Mouse (Mus musculus): ENCODE measurements around the gene Tmed10. TPM values are rescaled to one million over a fixed set of nuclear protein-coding genes. Genes with fewer than 3 reads are reported as not detected.
A peak's percentile ranks its signal among the peaks of the same experiment; 100 is the strongest.

Tmed10 gene
- polyA plus RNA-seq, 1 experiment = 144 TPM

GRCm38 (mm10) chr12:85381570-85381969, 6.9 kb upstream of the Tmed10 start:
- Histone ChIP-seq H3K4me3 (ENCODE audit: insufficient read depth, low read length) (no peak overlapping the region), H3K4me1 (ENCODE audit: control insufficient read depth, insufficient read depth, low read length) (no peaks in the 10 kb centered on the region), H3K27ac (ENCODE audit: insufficient read depth, low read length) (no peak overlapping the region)
- TF ChIP-seq POLR2A (IDR thresholded peaks at IDR 0.05; ENCODE audit: extremely low read depth, insufficient read depth, low read length) (no peak), CTCF (IDR thresholded peaks at IDR 0.05; ENCODE audit: extremely low read depth, insufficient read depth, low read length) (no peak)

DNA sequence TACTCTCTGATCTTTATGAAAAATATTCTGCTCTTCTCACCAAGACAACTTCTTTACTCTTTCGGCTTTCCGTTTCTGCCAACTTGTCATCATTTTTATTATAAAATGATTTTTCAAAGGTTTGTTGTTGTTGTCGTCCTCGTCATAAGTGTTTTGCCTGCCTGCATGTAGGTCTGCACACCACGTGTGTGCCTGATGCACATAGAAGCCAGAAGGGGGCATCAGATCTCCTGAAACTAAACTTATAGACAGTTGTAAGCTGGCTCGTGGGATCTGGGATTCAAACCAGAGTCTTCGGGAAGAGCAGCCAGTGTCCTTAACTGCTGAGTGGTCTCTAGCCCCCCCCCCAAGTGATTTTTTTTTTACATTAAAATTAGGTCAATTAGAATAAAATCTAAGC, 6.3 kb upstream of the Tmed10 start:
- H3K27ac ChIP-seq (ENCODE audit: insufficient read depth, low read length) = no peak overlapping the region
- no peaks in the 10 kb centered on the region for H3K4me1 ChIP-seq (ENCODE audit: control insufficient read depth, insufficient read depth, low read length)
- no peak overlapping the region for H3K4me3 ChIP-seq (ENCODE audit: insufficient read depth, low read length)
- TF ChIP-seq POLR2A (IDR thresholded peaks at IDR 0.05; ENCODE audit: extremely low read depth, insufficient read depth, low read length) (no peak), CTCF (IDR thresholded peaks at IDR 0.05; ENCODE audit: extremely low read depth, insufficient read depth, low read length) (no peak)

DNA sequence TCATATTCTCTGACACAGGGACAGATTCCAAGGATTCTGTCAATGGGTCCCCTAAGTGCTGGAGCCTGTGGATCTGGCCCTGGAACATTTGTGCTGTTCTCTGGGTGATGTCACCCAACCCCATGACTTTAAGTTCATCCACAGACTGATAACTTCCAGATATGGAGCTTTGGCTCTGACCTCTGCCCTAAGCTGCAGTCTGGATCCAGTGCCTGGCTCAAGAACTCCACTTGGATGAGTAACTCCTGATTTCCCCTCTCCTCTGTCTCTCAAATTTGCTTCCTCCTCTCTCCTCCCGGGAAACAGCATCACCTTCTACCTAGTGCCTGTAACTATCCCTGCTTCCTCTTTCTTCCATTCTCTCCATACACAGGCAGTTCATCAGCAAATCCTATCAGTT, 5.7 kb upstream of the Tmed10 start:
- TF ChIP-seq POLR2A (IDR thresholded peaks at IDR 0.05; ENCODE audit: extremely low read depth, insufficient read depth, low read length) = no peak
- TF ChIP-seq CTCF (IDR thresholded peaks at IDR 0.05; ENCODE audit: extremely low read depth, insufficient read depth, low read length) = no peak
- Histone ChIP-seq H3K4me3 (ENCODE audit: insufficient read depth, low read length) (no peak overlapping the region), H3K27ac (ENCODE audit: insufficient read depth, low read length) (no peak overlapping the region), H3K4me1 (ENCODE audit: control insufficient read depth, insufficient read depth, low read length) (no peaks in the 10 kb centered on the region)

DNA sequence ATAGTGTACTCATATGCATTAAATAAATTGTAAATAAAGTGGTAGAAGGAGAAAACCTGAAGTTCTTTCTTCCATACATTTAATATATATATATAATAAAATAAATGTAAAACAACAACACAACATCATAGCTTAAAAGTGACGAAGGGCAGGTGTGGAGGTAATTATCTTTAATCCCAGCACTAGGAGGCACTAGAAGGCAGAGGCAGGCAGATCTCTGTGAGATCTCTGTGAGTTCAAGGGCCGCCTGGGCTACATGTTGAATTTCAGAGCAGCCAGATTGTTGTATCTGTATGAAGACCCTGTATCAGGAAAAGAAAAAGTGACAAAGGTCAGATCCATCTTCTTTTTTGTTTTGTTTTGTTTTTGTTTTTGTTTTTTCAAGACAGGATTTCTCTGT, 3.6 kb upstream of the Tmed10 start:
- no peak for TF ChIP-seq POLR2A (IDR thresholded peaks at IDR 0.05; ENCODE audit: extremely low read depth, insufficient read depth, low read length)
- no peak for TF ChIP-seq CTCF (IDR thresholded peaks at IDR 0.05; ENCODE audit: extremely low read depth, insufficient read depth, low read length)
- no peak overlapping the region for H3K4me3 ChIP-seq (ENCODE audit: insufficient read depth, low read length)
- no peak overlapping the region for H3K27ac ChIP-seq (ENCODE audit: insufficient read depth, low read length)
- H3K4me1 ChIP-seq (ENCODE audit: control insufficient read depth, insufficient read depth, low read length) = peaks cover 3% of the 10 kb centered on the region; the same call in 1 of the 2 replicates

DNA sequence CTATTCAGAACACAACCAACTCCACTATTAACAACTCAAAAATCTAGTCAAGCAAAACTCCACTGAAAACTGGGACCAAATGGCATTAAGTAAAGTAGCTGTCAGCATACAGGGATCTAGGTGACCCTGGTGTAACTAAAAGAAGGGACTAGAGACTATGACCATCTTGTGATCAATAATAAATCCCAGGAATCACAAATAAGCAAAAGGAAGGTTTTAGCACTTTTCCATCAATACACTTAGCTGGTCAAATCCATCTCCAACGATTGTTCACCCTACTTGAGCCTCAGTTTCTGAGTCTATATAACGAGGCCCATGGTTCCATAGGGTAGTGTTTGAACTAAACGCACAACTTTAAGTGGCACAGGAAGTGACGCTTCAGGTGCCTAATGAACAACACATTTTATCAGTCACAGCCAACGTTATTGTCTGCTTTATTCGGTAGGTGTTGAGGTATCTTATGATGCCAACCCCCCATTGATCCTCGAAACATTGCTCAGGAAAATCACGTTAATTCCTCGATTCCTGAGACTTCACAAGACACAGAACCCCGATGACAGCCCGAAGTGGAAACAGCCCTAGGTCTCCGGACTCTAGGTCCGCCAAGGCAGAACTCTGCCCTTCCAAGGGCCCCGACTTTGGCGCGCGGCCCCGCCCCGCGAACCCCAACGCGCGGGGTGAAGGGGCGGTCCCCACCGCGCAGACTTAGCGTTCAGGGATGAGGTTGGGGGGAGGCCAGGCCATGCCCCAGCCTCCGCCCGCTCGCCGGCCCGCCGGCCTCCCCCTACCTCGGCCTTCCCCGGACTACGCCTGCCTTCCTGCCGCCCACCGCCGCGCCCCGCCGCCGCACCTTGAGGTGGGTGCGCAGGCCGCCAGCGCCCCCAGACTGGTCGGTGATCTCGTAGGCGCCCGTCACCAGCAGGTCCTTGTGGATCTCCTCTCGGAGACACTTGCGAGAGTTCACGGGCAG, 771 bp downstream of the Tmed10 start:
- Histone ChIP-seq H3K4me3 (ENCODE audit: insufficient read depth, low read length) (peak overlapping the region; percentile 31), H3K4me1 (ENCODE audit: control insufficient read depth, insufficient read depth, low read length) (peaks cover 7% of the 10 kb centered on the region), H3K27ac (ENCODE audit: insufficient read depth, low read length) (peak overlapping the region; percentile 87)
- TF ChIP-seq CTCF (IDR thresholded peaks at IDR 0.05; ENCODE audit: extremely low read depth, insufficient read depth, low read length) = no peak
- TF ChIP-seq POLR2A (IDR thresholded peaks at IDR 0.05; ENCODE audit: extremely low read depth, insufficient read depth, low read length) = peak; percentile 14; the same call in 1 of the 2 replicates

GRCm38 (mm10) chr12:85372068-85372665, 2.5 kb downstream of the Tmed10 start:
- peaks cover 9% of the 10 kb centered on the region for H3K4me1 ChIP-seq (ENCODE audit: control insufficient read depth, insufficient read depth, low read length)
- H3K27ac ChIP-seq (ENCODE audit: insufficient read depth, low read length) = no peak overlapping the region
- H3K4me3 ChIP-seq (ENCODE audit: insufficient read depth, low read length) = peak overlapping the region; percentile 10; the same call in 1 of the 2 replicates
- TF ChIP-seq POLR2A (IDR thresholded peaks at IDR 0.05; ENCODE audit: extremely low read depth, insufficient read depth, low read length) (no peak), CTCF (IDR thresholded peaks at IDR 0.05; ENCODE audit: extremely low read depth, insufficient read depth, low read length) (no peak)

- Histone ChIP-seq H3K4me1 (ENCODE audit: control insufficient read depth, insufficient read depth, low read length) (peaks cover 12% of the 10 kb centered on the region), H3K4me3 (ENCODE audit: insufficient read depth, low read length) (no peak overlapping the region), H3K27ac (ENCODE audit: insufficient read depth, low read length) (no peak overlapping the region)
- TF ChIP-seq POLR2A (IDR thresholded peaks at IDR 0.05; ENCODE audit: extremely low read depth, insufficient read depth, low read length) (no peak), CTCF (IDR thresholded peaks at IDR 0.05; ENCODE audit: extremely low read depth, insufficient read depth, low read length) (no peak)
Measured at GRCm38 (mm10) chr12:85368441-85369063, 6.1 kb downstream of the Tmed10 start.

DNA sequence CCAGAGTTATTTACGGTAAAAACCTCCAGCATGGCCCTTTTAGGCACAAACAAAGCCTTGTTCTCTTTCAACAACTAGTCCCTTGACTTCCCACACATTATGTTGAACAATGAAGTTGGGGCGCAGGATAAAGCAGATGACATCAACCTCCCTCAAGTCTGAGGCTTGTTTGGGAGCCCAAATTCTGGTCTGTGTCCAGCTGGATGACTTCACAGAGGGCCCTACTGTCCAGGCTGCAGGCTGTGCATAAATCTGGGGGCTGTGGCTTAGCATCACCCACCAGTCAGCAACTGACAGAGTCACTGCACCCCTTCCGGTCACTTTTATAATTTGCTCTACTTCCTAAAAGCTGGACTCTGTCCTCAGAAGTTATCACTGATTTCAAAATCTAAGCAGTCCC, 8.4 kb downstream of the Tmed10 start:
- Histone ChIP-seq H3K4me1 (ENCODE audit: control insufficient read depth, insufficient read depth, low read length) (peaks cover 11% of the 10 kb centered on the region; the same call in 1 of the 2 replicates), H3K27ac (ENCODE audit: insufficient read depth, low read length) (peak overlapping the region; percentile 28), H3K4me3 (ENCODE audit: insufficient read depth, low read length) (no peak overlapping the region)
- TF ChIP-seq CTCF (IDR thresholded peaks at IDR 0.05; ENCODE audit: extremely low read depth, insufficient read depth, low read length) = no peak
- no peak for TF ChIP-seq POLR2A (IDR thresholded peaks at IDR 0.05; ENCODE audit: extremely low read depth, insufficient read depth, low read length)

- H3K4me1 ChIP-seq (ENCODE audit: control insufficient read depth, insufficient read depth, low read length) = peaks cover 7% of the 10 kb centered on the region; the same call in 1 of the 2 replicates
- H3K27ac ChIP-seq (ENCODE audit: insufficient read depth, low read length) = no peak overlapping the region
- TF ChIP-seq POLR2A (IDR thresholded peaks at IDR 0.05; ENCODE audit: extremely low read depth, insufficient read depth, low read length) (no peak), CTCF (IDR thresholded peaks at IDR 0.05; ENCODE audit: extremely low read depth, insufficient read depth, low read length) (no peak)
- no peak overlapping the region for H3K4me3 ChIP-seq (ENCODE audit: insufficient read depth, low read length)
Measured at GRCm38 (mm10) chr12:85362510-85362909, 12.1 kb downstream of the Tmed10 start.

Data from cortical plate, adult 2 months (tissue).